Mouse (Mus musculus): Measurements from ENCODE around the gene Qsox2. TPM values are rescaled to one million over a fixed set of nuclear protein-coding genes. Genes with fewer than 3 reads are reported as not detected.

The Qsox2 gene
- polyA plus RNA-seq, 1 experiment: 15.2 TPM

DNA sequence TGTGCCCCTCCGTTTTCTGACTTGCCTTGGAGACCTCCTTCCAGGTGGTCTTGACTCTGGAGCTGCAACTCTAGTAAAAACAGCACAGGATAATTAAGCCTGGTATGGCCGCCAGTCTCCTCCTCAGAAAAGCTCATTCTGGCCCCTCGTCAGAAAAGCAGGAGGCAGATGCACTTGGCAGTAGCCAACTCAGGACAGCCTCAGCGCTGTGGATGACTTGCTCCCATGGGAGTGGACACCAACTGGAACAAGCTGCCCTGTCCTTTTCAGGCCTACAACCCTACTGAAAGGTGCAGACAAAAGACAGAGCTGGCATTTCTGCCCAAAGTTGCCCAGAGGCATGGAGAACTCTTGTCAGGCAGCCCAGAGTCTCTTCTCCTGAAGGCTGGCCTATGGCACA lies 17.5 kb upstream of the Qsox2 start:
- Histone ChIP-seq H3K27me3 (ENCODE audit: control insufficient read depth, insufficient read depth, insufficient read length) (peaks cover 93% of the 10 kb centered on the region), H3K79me3 (ENCODE audit: low read depth) (no peaks in the 10 kb centered on the region), H3ac (ENCODE audit: control insufficient read depth, insufficient read length, low read depth) (no peak overlapping the region), H3K79me2 (ENCODE audit: control insufficient read depth, insufficient read depth) (no peaks in the 10 kb centered on the region), H3K4me3 (ENCODE audit: insufficient read depth, poor library complexity, severe bottlenecking) (no peak overlapping the region), H3K36me3 (ENCODE audit: control insufficient read depth, insufficient read depth) (no peaks in the 10 kb centered on the region)
- TF ChIP-seq FOSL1 (IDR thresholded peaks at IDR 0.05; ENCODE audit: insufficient read depth, low read length, poor library complexity, severe bottlenecking) (no peak), MYOG (IDR thresholded peaks at IDR 0.05; ENCODE audit: control insufficient read depth, extremely low read depth, insufficient read length) (no peak), MYOD1 (IDR thresholded peaks at IDR 0.05; ENCODE audit: control insufficient read depth, insufficient read length, low read depth) (no peak), CTCF (IDR thresholded peaks at IDR 0.05; ENCODE audit: control insufficient read depth, insufficient read depth, insufficient read length) (no peak), CEBPB (IDR thresholded peaks at IDR 0.05; ENCODE audit: low read depth) (no peak), MAX (IDR thresholded peaks at IDR 0.05) (no peak), USF1 (IDR thresholded peaks at IDR 0.05; ENCODE audit: low read depth) (no peak)

DNA sequence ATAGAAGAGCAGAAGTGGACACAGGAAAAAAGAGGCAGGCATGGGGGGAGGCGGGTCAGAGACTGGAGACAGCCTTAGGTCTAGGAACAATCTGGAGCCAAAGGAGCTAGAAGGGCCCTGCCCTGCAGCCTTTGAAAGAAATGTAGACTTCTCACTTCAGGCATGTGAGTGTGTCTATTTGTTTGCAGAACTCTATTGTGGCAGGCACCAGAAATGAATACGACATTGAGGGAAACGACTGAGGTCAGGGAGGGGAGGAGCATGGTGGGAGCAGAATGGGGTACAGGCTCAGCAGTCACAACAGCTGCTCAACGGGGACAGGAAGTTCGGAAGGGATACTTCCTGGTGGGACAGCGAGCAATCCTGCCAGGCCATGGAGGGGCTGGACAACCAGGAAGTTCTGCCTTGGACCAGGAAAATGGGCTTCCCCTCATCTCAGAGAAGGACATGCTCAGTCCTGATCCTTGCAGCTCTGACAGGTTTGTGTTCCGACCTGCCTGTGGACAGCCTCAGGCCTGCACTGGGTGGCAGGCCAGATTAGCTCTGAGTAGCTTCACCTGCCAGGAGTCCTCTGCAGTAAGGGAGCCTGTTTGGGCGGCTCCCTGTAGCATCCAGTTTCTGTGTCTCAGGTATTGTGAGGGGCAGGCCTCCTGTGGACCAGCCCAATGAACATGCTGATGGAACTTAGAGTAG lies 15.3 kb upstream of the Qsox2 start:
- TF ChIP-seq USF1 (IDR thresholded peaks at IDR 0.05; ENCODE audit: low read depth) (no peak), MYOG (IDR thresholded peaks at IDR 0.05; ENCODE audit: control insufficient read depth, extremely low read depth, insufficient read length) (no peak), CTCF (IDR thresholded peaks at IDR 0.05; ENCODE audit: control insufficient read depth, insufficient read depth, insufficient read length) (no peak), CEBPB (IDR thresholded peaks at IDR 0.05; ENCODE audit: low read depth) (no peak), MYOD1 (IDR thresholded peaks at IDR 0.05; ENCODE audit: control insufficient read depth, insufficient read length, low read depth) (no peak), MAX (IDR thresholded peaks at IDR 0.05) (no peak), FOSL1 (IDR thresholded peaks at IDR 0.05; ENCODE audit: insufficient read depth, low read length, poor library complexity, severe bottlenecking) (no peak)
- Histone ChIP-seq H3K27me3 (ENCODE audit: control insufficient read depth, insufficient read depth, insufficient read length) (peaks cover 92% of the 10 kb centered on the region), H3K4me3 (ENCODE audit: insufficient read depth, poor library complexity, severe bottlenecking) (no peak overlapping the region), H3ac (ENCODE audit: control insufficient read depth, insufficient read length, low read depth) (no peak overlapping the region), H3K36me3 (ENCODE audit: control insufficient read depth, insufficient read depth) (no peaks in the 10 kb centered on the region), H3K79me3 (ENCODE audit: low read depth) (no peaks in the 10 kb centered on the region), H3K79me2 (ENCODE audit: control insufficient read depth, insufficient read depth) (no peaks in the 10 kb centered on the region)

DNA sequence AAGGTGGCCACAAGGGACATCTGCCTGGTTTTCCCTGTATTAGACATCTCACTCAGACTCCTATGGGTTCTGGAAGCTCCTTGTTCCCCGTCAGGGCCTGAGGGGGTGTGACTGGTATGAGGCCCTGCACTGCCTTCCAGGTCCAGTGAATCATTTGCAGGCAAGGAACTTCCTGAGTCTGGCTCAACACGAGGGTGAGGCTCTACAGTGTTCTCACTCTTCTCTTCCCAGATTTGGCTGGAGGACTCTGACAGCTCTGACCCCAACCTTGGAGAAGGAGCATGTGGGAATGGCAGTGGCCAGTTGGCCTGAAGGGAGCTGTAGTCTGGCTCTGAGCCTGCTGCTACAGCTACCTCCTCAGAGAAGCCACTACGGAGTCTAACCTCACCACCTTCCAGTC lies 10.2 kb upstream of the Qsox2 start:
- TF ChIP-seq CEBPB (IDR thresholded peaks at IDR 0.05; ENCODE audit: low read depth): no peak
- TF ChIP-seq FOSL1 (IDR thresholded peaks at IDR 0.05; ENCODE audit: insufficient read depth, low read length, poor library complexity, severe bottlenecking): no peak
- no peak for TF ChIP-seq MAX (IDR thresholded peaks at IDR 0.05)
- no peak for TF ChIP-seq MYOD1 (IDR thresholded peaks at IDR 0.05; ENCODE audit: control insufficient read depth, insufficient read length, low read depth)
- Histone ChIP-seq H3K36me3 (ENCODE audit: control insufficient read depth, insufficient read depth) (no peaks in the 10 kb centered on the region), H3K4me3 (ENCODE audit: insufficient read depth, poor library complexity, severe bottlenecking) (no peak overlapping the region), H3K79me3 (ENCODE audit: low read depth) (no peaks in the 10 kb centered on the region), H3ac (ENCODE audit: control insufficient read depth, insufficient read length, low read depth) (no peak overlapping the region), H3K27me3 (ENCODE audit: control insufficient read depth, insufficient read depth, insufficient read length) (peaks cover 62% of the 10 kb centered on the region), H3K79me2 (ENCODE audit: control insufficient read depth, insufficient read depth) (no peaks in the 10 kb centered on the region)

DNA sequence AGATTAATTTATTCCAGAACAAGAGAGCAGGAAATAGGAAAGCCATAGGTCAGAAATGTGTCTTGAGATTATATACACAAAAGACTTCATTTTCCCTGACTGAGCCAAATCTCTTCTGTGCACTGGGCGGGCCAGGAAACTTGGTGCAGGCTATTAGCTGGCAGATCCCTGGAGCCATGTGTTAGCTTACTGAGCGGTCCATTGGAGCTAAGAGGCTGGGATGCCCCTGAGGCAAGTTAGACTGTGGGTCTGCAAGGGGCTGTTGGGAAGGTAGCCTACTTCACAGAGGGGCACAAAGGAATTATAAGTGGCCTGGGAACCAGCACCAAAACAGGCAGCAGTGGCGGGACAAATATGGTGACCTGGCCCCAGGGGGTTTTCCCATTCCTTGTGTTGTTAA lies 3.5 kb upstream of the Qsox2 start:
- H3K27me3 ChIP-seq (ENCODE audit: control insufficient read depth, insufficient read depth, insufficient read length): peaks cover 23% of the 10 kb centered on the region
- TF ChIP-seq MYOG (IDR thresholded peaks at IDR 0.05; ENCODE audit: control insufficient read depth, extremely low read depth, insufficient read length) (no peak), MAX (IDR thresholded peaks at IDR 0.05) (no peak), CTCF (IDR thresholded peaks at IDR 0.05; ENCODE audit: control insufficient read depth, insufficient read depth, insufficient read length) (no peak), MYOD1 (IDR thresholded peaks at IDR 0.05; ENCODE audit: control insufficient read depth, insufficient read length, low read depth) (no peak), USF1 (IDR thresholded peaks at IDR 0.05; ENCODE audit: low read depth) (no peak), FOSL1 (IDR thresholded peaks at IDR 0.05; ENCODE audit: insufficient read depth, low read length, poor library complexity, severe bottlenecking) (no peak), CEBPB (IDR thresholded peaks at IDR 0.05; ENCODE audit: low read depth) (no peak)
- H3K79me3 ChIP-seq (ENCODE audit: low read depth): peaks cover 2% of the 10 kb centered on the region
- no peak overlapping the region for H3K4me3 ChIP-seq (ENCODE audit: insufficient read depth, poor library complexity, severe bottlenecking)
- no peaks in the 10 kb centered on the region for H3K36me3 ChIP-seq (ENCODE audit: control insufficient read depth, insufficient read depth)
- H3ac ChIP-seq (ENCODE audit: control insufficient read depth, insufficient read length, low read depth): no peak overlapping the region
- peaks cover 12% of the 10 kb centered on the region for H3K79me2 ChIP-seq (ENCODE audit: control insufficient read depth, insufficient read depth)

DNA sequence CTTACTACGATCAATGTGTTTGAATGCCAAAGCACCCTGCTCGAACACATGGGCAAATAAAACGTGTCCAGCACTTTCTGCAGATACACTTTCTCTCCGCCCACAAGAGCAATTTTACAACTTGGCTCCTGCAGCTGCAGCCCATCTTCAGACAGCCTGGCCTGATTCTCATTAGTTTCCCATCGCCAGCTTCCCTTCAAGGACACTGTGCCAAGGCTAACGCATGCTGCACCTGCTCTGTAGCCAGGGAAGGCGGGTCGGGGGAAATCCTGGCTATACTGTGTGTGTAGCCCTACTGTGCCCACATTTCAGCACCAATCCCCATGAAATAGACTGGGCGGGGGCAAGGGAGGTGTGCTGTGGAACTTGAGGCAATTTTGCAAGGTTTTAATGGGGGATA lies 3.0 kb upstream of the Qsox2 start:
- no peaks in the 10 kb centered on the region for H3K36me3 ChIP-seq (ENCODE audit: control insufficient read depth, insufficient read depth)
- TF ChIP-seq MYOD1 (IDR thresholded peaks at IDR 0.05; ENCODE audit: control insufficient read depth, insufficient read length, low read depth): no peak
- H3K79me3 ChIP-seq (ENCODE audit: low read depth): peaks cover 4% of the 10 kb centered on the region
- H3K27me3 ChIP-seq (ENCODE audit: control insufficient read depth, insufficient read depth, insufficient read length): peaks cover 23% of the 10 kb centered on the region
- no peak overlapping the region for H3K4me3 ChIP-seq (ENCODE audit: insufficient read depth, poor library complexity, severe bottlenecking)
- H3K79me2 ChIP-seq (ENCODE audit: control insufficient read depth, insufficient read depth): peaks cover 16% of the 10 kb centered on the region
- H3ac ChIP-seq (ENCODE audit: control insufficient read depth, insufficient read length, low read depth): no peak overlapping the region

DNA sequence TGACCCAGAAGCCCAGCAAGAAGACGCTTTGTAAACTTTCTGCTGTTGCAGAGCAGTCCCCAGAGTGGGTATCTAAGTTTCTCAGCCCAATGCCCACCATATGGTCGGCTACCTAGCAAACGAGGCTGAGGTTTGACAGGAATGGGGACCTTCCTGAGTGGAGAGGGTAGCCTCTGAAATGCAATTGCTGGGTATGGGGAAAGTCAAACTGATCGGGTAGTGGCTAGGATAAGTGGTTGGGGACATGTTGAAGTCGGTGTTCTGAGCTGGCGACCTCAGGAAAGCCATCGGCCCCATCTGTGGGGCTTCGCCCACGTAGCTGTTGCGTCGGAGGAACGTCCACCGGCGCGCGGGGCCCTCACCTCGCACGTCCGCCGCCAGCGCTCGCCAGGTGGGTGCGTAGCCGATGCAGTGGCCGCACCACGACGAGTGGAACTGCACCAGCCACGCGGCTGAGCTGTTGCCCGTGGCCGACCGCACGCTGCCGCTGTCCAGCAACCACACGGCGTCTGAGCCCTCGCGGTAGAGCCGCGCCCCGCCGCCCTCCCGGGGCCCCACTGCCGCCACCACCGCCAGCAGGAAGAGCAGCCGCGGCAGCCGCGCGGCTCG lies 540 bp downstream of the Qsox2 start:
- TF ChIP-seq CEBPB (IDR thresholded peaks at IDR 0.05; ENCODE audit: low read depth) (no peak), MAX (IDR thresholded peaks at IDR 0.05) (no peak), CTCF (IDR thresholded peaks at IDR 0.05; ENCODE audit: control insufficient read depth, insufficient read depth, insufficient read length) (no peak), USF1 (IDR thresholded peaks at IDR 0.05; ENCODE audit: low read depth) (no peak), MYOG (IDR thresholded peaks at IDR 0.05; ENCODE audit: control insufficient read depth, extremely low read depth, insufficient read length) (no peak), FOSL1 (IDR thresholded peaks at IDR 0.05; ENCODE audit: insufficient read depth, low read length, poor library complexity, severe bottlenecking) (no peak)
- H3K36me3 ChIP-seq (ENCODE audit: control insufficient read depth, insufficient read depth): peaks cover 3% of the 10 kb centered on the region
- H3K4me3 ChIP-seq (ENCODE audit: insufficient read depth, poor library complexity, severe bottlenecking): peak overlapping the region; percentile 92
- peaks cover 21% of the 10 kb centered on the region for H3K79me2 ChIP-seq (ENCODE audit: control insufficient read depth, insufficient read depth)
- H3K27me3 ChIP-seq (ENCODE audit: control insufficient read depth, insufficient read depth, insufficient read length): peaks cover 15% of the 10 kb centered on the region
- H3ac ChIP-seq (ENCODE audit: control insufficient read depth, insufficient read length, low read depth): peak overlapping the region; percentile 93
- H3K79me3 ChIP-seq (ENCODE audit: low read depth): peaks cover 4% of the 10 kb centered on the region

Measured in C2C12 (cell line).